Mouse (Mus musculus) cerebellum, adult (tissue): ENCODE results near the gene Gm10277.
"Not testable (repeated sequence)": the region's sequence is repeated elsewhere in the genome, so short reads cannot be mapped to it uniquely, and the experiment has no call there.

ENCODE experiments used
- ATAC-seq: cut with Nextera tagmentation; 2 replicates; pipeline ENCODE4 v1.9.2; 2017; ENCODE audit warnings: mild to moderate bottlenecking, moderate library complexity, mixed read lengths; ENCODE audit not compliant: insufficient number of reproducible peaks, low FRiP score, low TSS enrichment

Gm10277 gene

GRCm38 (mm10) chr11:77777436-77777835 lies 10.1 kb downstream of the Gm10277 start:
- ATAC-seq: no peak

GRCm38 (mm10) chr11:77775701-77776400 lies 11.7 kb downstream of the Gm10277 start:
- no peak for ATAC-seq

GRCm38 (mm10) chr11:77771879-77772713 lies 15.5 kb downstream of the Gm10277 start:
- no peak for ATAC-seq

DNA sequence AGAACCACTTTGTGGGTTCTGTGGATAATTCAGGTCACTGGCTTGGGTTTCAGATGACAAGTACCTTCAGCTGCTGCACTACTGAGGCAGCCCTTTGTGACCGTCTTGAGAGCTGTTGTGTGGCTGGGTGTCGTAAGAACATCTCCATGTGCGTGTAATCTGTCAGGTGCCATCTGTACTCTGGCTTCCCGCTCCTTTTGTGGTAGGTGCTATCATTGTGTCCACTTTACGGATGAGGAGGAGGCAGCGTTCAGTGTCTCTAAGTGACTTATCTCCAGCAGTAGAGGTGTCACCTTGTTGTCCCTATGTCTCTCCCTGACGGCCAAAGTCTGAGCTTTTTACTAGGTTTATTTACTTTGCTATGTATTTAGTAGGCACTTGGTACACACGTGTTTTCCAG lies 17.2 kb downstream of the Gm10277 start:
- ATAC-seq: no peak

GRCm38 (mm10) chr11:77769496-77769895 lies 18.1 kb downstream of the Gm10277 start:
- no peak for ATAC-seq

GRCm38 (mm10) chr11:77766351-77767001 lies 21.1 kb downstream of the Gm10277 start:
- ATAC-seq: no peak

DNA sequence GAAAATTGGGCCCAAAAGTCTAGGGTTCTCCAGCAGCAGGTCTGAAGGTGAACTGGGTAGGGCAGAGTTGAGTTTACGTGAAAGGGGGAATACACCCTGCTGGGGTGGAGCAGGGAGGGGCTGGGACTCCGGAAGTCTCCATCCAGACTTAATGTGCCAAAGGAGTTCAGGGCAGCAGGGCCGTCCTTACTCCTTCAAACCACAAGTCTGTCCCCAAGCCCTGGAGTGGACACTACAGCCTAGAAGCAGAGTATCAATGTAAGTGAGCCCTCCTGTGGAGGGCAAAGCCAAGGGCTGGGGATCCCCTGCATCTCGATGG lies 22.1 kb downstream of the Gm10277 start:
- no peak for ATAC-seq

DNA sequence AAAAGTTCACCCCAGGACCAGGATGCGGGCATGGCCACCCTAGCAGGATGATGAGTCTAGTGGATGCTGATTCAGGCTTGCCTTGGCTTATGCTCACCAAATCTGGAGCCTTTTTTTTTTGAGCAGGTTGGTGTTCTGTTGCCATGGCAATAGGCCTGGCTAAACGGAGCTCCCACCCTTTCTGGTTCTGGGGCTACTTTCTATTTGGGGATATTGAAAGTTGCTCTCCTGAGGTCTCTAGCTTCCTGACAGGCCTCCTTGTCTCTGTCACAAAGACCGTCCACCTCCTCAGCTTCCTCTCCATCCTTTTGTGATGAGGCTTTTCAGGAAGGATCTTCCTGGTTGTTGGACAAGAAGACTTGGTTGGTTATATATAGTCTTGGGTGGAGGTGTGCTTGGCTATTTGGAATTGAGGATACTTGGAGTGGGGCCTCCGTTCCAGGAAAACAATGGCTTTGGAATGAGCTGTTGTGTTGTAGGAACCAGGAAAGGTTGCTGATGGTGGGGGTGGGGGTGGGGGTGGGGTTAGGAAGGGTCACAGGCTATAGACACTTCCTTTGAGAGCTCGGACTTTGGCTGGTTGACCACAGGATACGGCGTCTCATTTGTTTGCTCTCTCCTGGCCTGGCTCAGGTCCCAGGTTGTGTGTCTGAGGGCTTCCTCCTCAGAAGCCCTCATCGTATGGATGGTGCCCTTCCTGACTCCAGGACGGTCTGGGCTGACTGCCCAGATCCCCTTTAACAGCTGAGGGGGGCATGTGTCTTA lies 22.7 kb downstream of the Gm10277 start:
- no peak for ATAC-seq

DNA sequence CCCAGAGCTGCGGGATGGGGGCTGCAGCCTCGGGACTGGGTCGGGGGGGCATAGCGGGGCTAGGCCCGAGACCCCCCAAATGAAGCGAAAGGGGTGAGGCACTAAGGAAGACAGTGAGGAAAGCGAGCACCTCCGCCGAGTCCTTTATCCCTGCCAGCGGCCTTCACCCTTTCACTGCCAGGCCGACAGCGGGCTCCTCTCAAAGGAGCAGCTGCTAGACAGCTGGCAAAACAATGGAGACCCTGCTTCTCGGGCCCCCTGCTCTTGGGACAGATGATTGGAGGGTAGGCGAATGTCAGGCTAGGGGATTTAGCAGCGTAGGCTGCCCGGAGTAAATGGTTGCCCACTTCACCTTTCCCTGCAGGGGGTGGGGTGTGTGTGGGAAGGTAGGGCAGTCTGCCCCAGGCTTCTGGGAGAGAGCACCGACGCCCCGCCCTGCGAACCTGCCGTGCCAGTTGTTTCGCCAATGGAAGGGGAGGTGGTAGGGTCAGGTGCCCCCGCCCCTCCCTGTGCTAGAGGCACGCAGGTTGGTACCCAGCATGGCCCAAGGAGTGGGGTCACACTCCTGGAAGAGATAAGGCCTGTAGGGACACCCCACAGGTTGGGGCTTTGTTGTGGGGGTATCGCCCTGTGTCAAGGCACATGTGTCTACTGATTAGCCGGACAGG lies 23.7 kb downstream of the Gm10277 start:
- ATAC-seq: no peak

- peak; percentile 86; the same call in 1 of the 2 replicates for ATAC-seq
Measured at GRCm38 (mm10) chr11:77762783-77763672, 24.5 kb downstream of the Gm10277 start, which contains the start of gene Myo18a. TSS of gene Myo18a (plus strand) at chr11:77763246.

- ATAC-seq: no peak
Measured at GRCm38 (mm10) chr11:77760031-77760430, 27.5 kb downstream of the Gm10277 start.

DNA sequence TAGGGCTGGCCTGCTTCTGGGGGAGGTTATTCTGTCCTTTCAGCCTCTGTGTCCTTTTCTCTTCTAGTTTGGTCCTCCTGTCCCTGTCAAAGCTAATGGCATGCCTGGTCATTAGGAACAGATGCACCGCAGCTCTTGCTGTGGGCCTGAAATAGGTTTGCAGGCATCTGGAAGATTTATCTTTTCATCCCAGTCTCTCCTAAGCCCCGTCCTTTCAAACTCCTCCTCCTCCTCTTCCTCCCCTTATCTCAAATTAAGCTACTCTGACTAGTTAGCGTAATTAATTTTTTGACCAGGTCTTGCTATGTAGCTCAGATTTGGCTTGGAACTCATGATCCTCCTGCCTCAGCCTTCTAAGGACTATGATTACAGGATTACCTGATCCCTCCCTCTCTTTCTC lies 34.1 kb downstream of the Gm10277 start:
- ATAC-seq: no peak

- no peak for ATAC-seq
Measured at GRCm38 (mm10) chr11:77752525-77752924, 35.0 kb downstream of the Gm10277 start.

DNA sequence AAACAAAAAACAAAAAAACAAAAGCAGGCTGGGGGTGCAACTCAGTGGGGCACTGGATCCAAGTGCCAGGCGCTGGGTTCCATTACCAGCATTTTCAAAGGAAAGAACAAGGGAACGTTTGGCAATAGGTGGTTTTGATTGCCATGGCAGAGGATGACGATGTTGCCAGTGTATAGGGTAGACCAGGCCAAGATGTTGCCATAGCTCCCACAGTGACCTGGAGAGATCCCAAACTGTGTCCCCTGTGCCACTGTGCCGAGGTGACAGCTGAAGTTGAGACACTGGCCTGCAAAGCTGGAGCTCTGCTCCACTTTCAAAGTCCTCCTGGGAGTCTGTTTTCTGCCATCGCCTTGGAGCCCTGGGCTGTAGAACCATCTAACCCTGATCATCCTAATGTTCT lies 38.6 kb downstream of the Gm10277 start:
- no peak for ATAC-seq

DNA sequence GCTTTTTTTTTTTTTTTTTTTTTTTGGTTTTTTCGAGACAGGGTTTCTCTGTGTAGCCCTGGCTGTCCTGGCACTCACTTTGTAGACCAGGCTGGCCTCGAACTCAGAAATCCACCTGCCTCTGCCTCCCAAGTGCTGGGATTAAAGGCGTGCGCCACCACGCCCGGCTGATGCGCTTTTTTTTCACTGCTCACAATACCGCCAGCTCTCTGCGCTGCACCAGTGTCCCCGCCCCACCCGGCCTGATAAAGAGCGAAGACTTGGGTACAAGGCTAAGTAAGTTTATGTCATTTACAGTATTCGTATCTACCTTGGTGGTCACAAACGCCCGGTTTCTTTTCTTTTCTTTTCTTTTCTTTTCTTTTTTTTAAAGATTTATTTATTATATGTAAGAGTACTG lies 40.4 kb downstream of the Gm10277 start:
- not testable (repeated sequence) for ATAC-seq

DNA sequence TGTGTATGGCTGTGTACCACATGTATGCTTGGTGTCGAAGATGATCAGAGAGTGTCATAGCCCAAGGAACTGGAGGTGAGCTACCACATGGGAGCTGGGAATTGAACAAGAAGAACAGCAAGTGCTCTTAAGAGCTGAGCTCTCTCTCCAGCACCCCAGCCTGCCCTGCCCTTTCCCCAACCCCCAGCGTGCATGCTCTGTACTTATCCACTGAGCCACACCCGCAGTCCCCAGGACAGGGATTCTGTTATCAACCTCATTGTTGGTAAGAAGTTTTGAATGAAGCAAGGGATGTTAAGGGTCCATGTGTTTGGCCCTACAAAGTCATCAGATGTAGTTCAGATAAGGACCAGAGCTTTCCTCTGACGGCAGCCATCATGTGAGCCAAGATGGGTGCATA lies 40.9 kb downstream of the Gm10277 start:
- ATAC-seq: no peak

GRCm38 (mm10) chr11:77743966-77744365 lies 43.6 kb downstream of the Gm10277 start:
- ATAC-seq: no peak

- ATAC-seq: no peak
Measured at GRCm38 (mm10) chr11:77738555-77738954, 49.0 kb downstream of the Gm10277 start.

- peak; percentile 75; the same call in 1 of the 2 replicates for ATAC-seq
Measured at GRCm38 (mm10) chr11:77737289-77737688, 50.3 kb downstream of the Gm10277 start.
